Mouse (Mus musculus) ovary, adult 10 weeks (tissue): Measurements from ENCODE around the gene 2410004P03Rik. TPM values are rescaled to one million over a fixed set of nuclear protein-coding genes. Genes with fewer than 3 reads are reported as not detected.

ENCODE experiments used
- polyA plus RNA-seq: library from polyadenylated mRNA; stranded (reverse); fragments of 350-450 nt; fragmentation: Illumina TruSeq; extraction: RNeasy Lipid Tissue Mini Kit (QIAGEN cat#74804); gene quantifications from one replicate; pipeline ENCODE4 v1.2.3, GENCODE M21; 2014

2410004P03Rik gene
- 1.7 TPM for polyA plus RNA-seq

GRCm38 (mm10) chr12:17011100-17011870, at the start of gene 2410004P03Rik:
Gene 2410004P03Rik, minus strand, starts transcription at chr12:17011727.

GRCm38 (mm10) chr12:16999739-17000497, 11.6 kb downstream of the 2410004P03Rik start, which contains the start of gene Pqlc3:
Gene Pqlc3, minus strand, starts transcription at chr12:17000408.

Other genes with a start within 250 kb of the 2410004P03Rik start
- 113 TPM for gene Greb1, start 210.8 kb downstream of the 2410004P03Rik start, polyA plus RNA-seq
- 59.5 TPM for gene E2f6, start 200.8 kb downstream of the 2410004P03Rik start, polyA plus RNA-seq
- 215 TPM for gene Rock2, start 116.8 kb downstream of the 2410004P03Rik start, polyA plus RNA-seq
- gene Pqlc3, start 11.3 kb downstream of the 2410004P03Rik start, polyA plus RNA-seq = 23.6 TPM
- gene Kcnf1, start 165.2 kb upstream of the 2410004P03Rik start, polyA plus RNA-seq = 3.3 TPM